Mouse (Mus musculus) CH12.LX (cell line): ENCODE measurements around the gene Lmntd2. TPM values are rescaled to one million over a fixed set of nuclear protein-coding genes. Genes with fewer than 3 reads are reported as not detected.

ENCODE experiments used
- DNase-seq: peaks from one replicate; pipeline ENCODE4 v3.0.0-alpha.2; 2013; ENCODE audit errors: extremely low read depth
- H3K27ac ChIP-seq: 2 replicates; pipeline ENCODE4 v1.5.1; 2012; ENCODE audit warnings: low read depth, mild to moderate bottlenecking, control low read depth, moderate library complexity; ENCODE audit not compliant: insufficient read depth
- H3K27me3 ChIP-seq: replicated peaks from 2 replicates; pipeline ENCODE3; 2012; ENCODE audit warnings: inconsistent platforms
- H3K36me3 ChIP-seq, 2 experiments: replicated peaks in 1 of 2; 2 replicates each; pipeline versions ENCODE3 to v1.6.1; 2012; ENCODE audit warnings: inconsistent platforms in 1 of 2, low read length in 1 of 2, mild to moderate bottlenecking in 1 of 2, mixed read lengths in 1 of 2, moderate library complexity in 1 of 2; ENCODE audit not compliant: control insufficient read depth in 1 of 2, insufficient read depth in 1 of 2
- H3K4me1 ChIP-seq, 2 experiments: 2 replicates each; pipeline ENCODE4 v1.6.1; 2012; ENCODE audit warnings: inconsistent platforms in 1 of 2, moderate library complexity in 1 of 2; ENCODE audit not compliant: insufficient read depth in 2 of 2, control insufficient read depth in 1 of 2
- H3K4me2 ChIP-seq: 2 replicates; pipeline ENCODE4 v1.6.1; 2012; ENCODE audit warnings: low read depth, mild to moderate bottlenecking, control low read depth; ENCODE audit not compliant: poor library complexity, insufficient read depth, severe bottlenecking
- H3K4me3 ChIP-seq, 3 experiments: fragments of 150-350 bp in 1 of 3; sonication (generic) in 1 of 3; replicated peaks in 1 of 3; 2 replicates each; pipeline versions ENCODE3 to v1.5.1; 2011 to 2012; ENCODE audit warnings: low read depth in 2 of 3, low read length in 2 of 3, mild to moderate bottlenecking in 2 of 3, moderate library complexity in 2 of 3, control low read depth in 1 of 3, improper control_type of control experiment in 1 of 3, inconsistent platforms in 1 of 3, mixed read lengths in 1 of 3; ENCODE audit not compliant: poor library complexity in 1 of 3
- H3K79me2 ChIP-seq: replicated peaks from 2 replicates; pipeline ENCODE4 v1.6.1; 2012; ENCODE audit warnings: mild to moderate bottlenecking, moderate library complexity; ENCODE audit not compliant: control insufficient read depth, poor library complexity, insufficient read depth, severe bottlenecking; ENCODE audit errors: extremely low read depth
- H3K9ac ChIP-seq: 2 replicates; pipeline ENCODE4 v1.6.1; 2012; ENCODE audit warnings: low read depth, mild to moderate bottlenecking, control low read depth, moderate library complexity; ENCODE audit not compliant: insufficient read depth
- H3K9me3 ChIP-seq: replicated peaks from 2 replicates; pipeline ENCODE3; 2012; ENCODE audit warnings: low read length, inconsistent platforms, mixed read lengths
- BHLHE40 ChIP-seq: IDR thresholded peaks from 2 replicates; pipeline ENCODE4 v1.6.1; 2011; ENCODE audit warnings: mild to moderate bottlenecking, low read depth, low read length, improper control_type of control experiment
- CHD1 ChIP-seq: IDR thresholded peaks from 2 replicates; pipeline ENCODE4 v1.6.1; 2012; ENCODE audit warnings: low read depth, low read length, improper control_type of control experiment, inconsistent platforms
- CHD2 ChIP-seq: IDR thresholded peaks from 2 replicates; pipeline ENCODE4 v1.6.1; 2011; ENCODE audit warnings: low read length, improper control_type of control experiment
- CTCF ChIP-seq, 2 experiments: IDR thresholded peaks in 1 of 2; conservative IDR thresholded peaks in 1 of 2; 2 replicates each; pipeline ENCODE4 v1.5.1; 2011 to 2012; ENCODE audit warnings: low read depth in 2 of 2, low read length in 2 of 2, improper control_type of control experiment in 1 of 2, inconsistent platforms in 1 of 2, mild to moderate bottlenecking in 1 of 2, moderate library complexity in 1 of 2
- ELF1 ChIP-seq: IDR thresholded peaks from 2 replicates; pipeline ENCODE4 v1.6.1; 2014; ENCODE audit warnings: low read depth, mild to moderate bottlenecking, inconsistent platforms, low read length, improper control_type of control experiment
- IRF4 ChIP-seq: IDR thresholded peaks from 2 replicates; pipeline ENCODE4 v1.6.1; 2014; ENCODE audit warnings: low read depth, mild to moderate bottlenecking, inconsistent platforms, low read length, improper control_type of control experiment
- JUN ChIP-seq: IDR thresholded peaks from 2 replicates; pipeline ENCODE4 v1.6.1; 2011; ENCODE audit warnings: low read depth, mild to moderate bottlenecking, low read length, improper control_type of control experiment, moderate library complexity; ENCODE audit not compliant: insufficient read depth
- JUND ChIP-seq: conservative IDR thresholded peaks from 2 replicates; pipeline ENCODE4 v1.6.1; 2011; ENCODE audit warnings: low read depth, low read length, improper control_type of control experiment
- KAT2A ChIP-seq: IDR thresholded peaks from 2 replicates; pipeline ENCODE4 v1.6.1; 2012; ENCODE audit warnings: low read length, improper control_type of control experiment, inconsistent platforms; ENCODE audit not compliant: insufficient replicate concordance
- MAZ ChIP-seq: IDR thresholded peaks from 2 replicates; pipeline ENCODE4 v1.6.1; 2012; ENCODE audit warnings: low read depth, mild to moderate bottlenecking, inconsistent platforms, low read length, improper control_type of control experiment, moderate library complexity
- MEF2A ChIP-seq: IDR thresholded peaks from 2 replicates; pipeline ENCODE4 v1.6.1; 2014; ENCODE audit warnings: low read depth, mild to moderate bottlenecking, inconsistent platforms, low read length, improper control_type of control experiment, borderline replicate concordance
- MXI1 ChIP-seq: IDR thresholded peaks from 2 replicates; pipeline ENCODE4 v1.6.1; 2011; ENCODE audit warnings: mild to moderate bottlenecking, low read depth, low read length, improper control_type of control experiment
- NRF1 ChIP-seq: IDR thresholded peaks from 2 replicates; pipeline ENCODE4 v1.6.1; 2014; ENCODE audit warnings: low read depth, mild to moderate bottlenecking, inconsistent platforms, low read length, improper control_type of control experiment, moderate library complexity
- PAX5 ChIP-seq: IDR thresholded peaks from 2 replicates; pipeline ENCODE4 v1.6.1; 2012; ENCODE audit warnings: low read length, inconsistent platforms, mixed read lengths
- POLR2A ChIP-seq: IDR thresholded peaks from 2 replicates; pipeline ENCODE4 v1.6.1; 2011; ENCODE audit warnings: low read depth, mild to moderate bottlenecking, improper control_type of control experiment, low read length
- SIN3A ChIP-seq: IDR thresholded peaks from 2 replicates; pipeline ENCODE4 v1.6.1; 2012; ENCODE audit warnings: low read length, improper control_type of control experiment, inconsistent platforms
- TBP ChIP-seq: conservative IDR thresholded peaks from 2 replicates; pipeline ENCODE4 v1.6.1; 2011; ENCODE audit warnings: low read depth, low read length, improper control_type of control experiment
- TCF12 ChIP-seq: IDR thresholded peaks from 2 replicates; pipeline ENCODE4 v1.6.1; 2014; ENCODE audit warnings: low read depth, mild to moderate bottlenecking, inconsistent platforms, low read length, improper control_type of control experiment
- USF1 ChIP-seq: IDR thresholded peaks from 2 replicates; pipeline ENCODE4 v1.6.1; 2014; ENCODE audit warnings: low read depth, mild to moderate bottlenecking, inconsistent platforms, low read length, improper control_type of control experiment
- ZC3H11A ChIP-seq: IDR thresholded peaks from 2 replicates; pipeline ENCODE4 v1.6.1; 2012; ENCODE audit warnings: low read depth, mild to moderate bottlenecking, inconsistent platforms, low read length, improper control_type of control experiment
- dilution Hi-C: fragments of 300-500 bp; cut with MboI; formaldehyde crosslinking; loops from 2 replicates; pipeline ENCODE4 v1.14.3; 2020; ENCODE audit warnings: low sequenced_read_pairs; ENCODE audit not compliant: extremely low pct_unique_long_range_greater_than_20kb, extremely low pct_ligation_motif_present
- in situ Hi-C: fragments of 300-500 bp; cut with MboI; formaldehyde crosslinking; loops from 3 replicates; pipeline ENCODE4 v1.14.3; 2019; ENCODE audit warnings: low sequenced_read_pairs, low pct_ligation_motif_present, low pct_unique_long_range_greater_than_20kb, mixed read lengths
- polyA plus RNA-seq: library from polyadenylated mRNA; unstranded; fragments of >175 nt; gene quantifications from 2 replicates; pipeline ENCODE4 v1.2.1, GENCODE M21; 2012; ENCODE audit warnings: low read depth; ENCODE audit not compliant: insufficient read length
- total RNA-seq, 2 experiments: library from RNA; depleted of rRNA; stranded (reverse); fragments of 300-350 nt in 1 of 2; fragments of >200 nt in 1 of 2; gene quantifications; 2 replicates each; pipeline ENCODE4 v1.2.3; 2012 to 2014

Lmntd2 gene
- total and polyA plus RNA-seq, 3 experiments: 0.89 to 1.1 (median 0.97) TPM

GRCm38 (mm10) chr7:141222696-141223215 lies 8.9 kb upstream of the Lmntd2 start:
- TF ChIP-seq CTCF (conservative IDR thresholded peaks at IDR 0.05 in 1 of 2, IDR thresholded peaks at IDR 0.05 in 1 of 2; ENCODE audit: low read depth in 2 of 2, low read length in 2 of 2) (no peak), JUND (no peak), BHLHE40 (no peak), MAZ (no peak), IRF4 (no peak), MEF2A (no peak), SIN3A (no peak), POLR2A (no peak), CHD2 (no peak), MXI1 (no peak), ZC3H11A (no peak), ELF1 (no peak), TBP (no peak), JUN (no peak), CHD1 (no peak), KAT2A (no peak), PAX5 (no peak), NRF1 (no peak), USF1 (no peak)
- TF ChIP-seq, all 38 proteins: peak for 0
- Histone ChIP-seq H3K27ac (no peak overlapping the region), H3K36me3 (peaks cover 0 to 20% of the 10 kb centered on the region in 2 experiments), H3K27me3 (peaks cover 22% of the 10 kb centered on the region), H3K4me1 (peaks cover 13 to 44% of the 10 kb centered on the region in 2 experiments), H3K9me3 (peaks cover 7% of the 10 kb centered on the region), H3K9ac (peak overlapping the region; percentile 51), H3K4me3 (no peak overlapping the region), H3K79me2 (no peaks in the 10 kb centered on the region), H3K4me2 (peak overlapping the region; percentile 52; the same call in 1 of the 2 replicates)
- no peak for DNase-seq
- in situ Hi-C loops: no loop called here
- dilution Hi-C loops: no loop called here

GRCm38 (mm10) chr7:141222126-141222467 lies 8.2 kb upstream of the Lmntd2 start:
- dilution Hi-C loops (no loop called here), in situ Hi-C loops (no loop called here)
- H3K9me3 ChIP-seq: peaks cover 6% of the 10 kb centered on the region
- H3K9ac ChIP-seq: peak overlapping the region; percentile 51
- H3K27ac ChIP-seq: no peak overlapping the region
- peak overlapping the region; percentile 52; the same call in 1 of the 2 replicates for H3K4me2 ChIP-seq
- peaks cover 13 to 44% of the 10 kb centered on the region in 2 experiments for H3K4me1 ChIP-seq
- peak overlapping the region in 2 of 3 experiments; percentile 5 to 39 for H3K4me3 ChIP-seq
- DNase-seq: no peak
- peaks cover 0 to 26% of the 10 kb centered on the region in 2 experiments for H3K36me3 ChIP-seq
- H3K27me3 ChIP-seq: peaks cover 19% of the 10 kb centered on the region
- no peak for TF ChIP-seq TBP
- 0 out of 2 replicates have a peak, but pooled peaks have one; percentile 37 for TF ChIP-seq TCF12
- H3K79me2 ChIP-seq: no peaks in the 10 kb centered on the region
